Mouse (Mus musculus) lung, adult 2 months (tissue): ENCODE data around the gene Immt. TPM values are rescaled to one million over a fixed set of nuclear protein-coding genes. Genes with fewer than 3 reads are reported as not detected.
A peak's percentile ranks its signal among the peaks of the same experiment; 100 is the strongest.
"Not testable (repeated sequence)": the region's sequence is repeated elsewhere in the genome, so short reads cannot be mapped to it uniquely, and the experiment has no call there.

Source experiments
- DNase-seq: peaks from one replicate; pipeline ENCODE4 v3.0.0; 2022
- H3K4me1 ChIP-seq: fragments of 200-500 bp; 2 replicates; pipeline ENCODE4 v1.6.1; 2011; ENCODE audit warnings: low read length; ENCODE audit not compliant: control insufficient read depth, insufficient read depth
- H3K4me3 ChIP-seq: fragments of 200-500 bp; replicated peaks from 2 replicates; pipeline ENCODE3; 2011; ENCODE audit warnings: low read depth, mild to moderate bottlenecking, control low read depth, low read length; ENCODE audit errors: extremely low read depth
- CTCF ChIP-seq: fragments of 200-500 bp; IDR thresholded peaks from 2 replicates; pipeline ENCODE4 v1.5.1; 2011; ENCODE audit warnings: mild to moderate bottlenecking, low read length, control low read depth; ENCODE audit not compliant: insufficient read depth
- POLR2A ChIP-seq: fragments of 200-500 bp; IDR thresholded peaks from 2 replicates; pipeline ENCODE4 v1.6.1; 2011; ENCODE audit warnings: low read depth, mild to moderate bottlenecking, control low read depth, low read length, borderline replicate concordance; ENCODE audit errors: extremely low read depth
- WGBS: fragments of 180-500 bp; shearing (Covaris S2); methylation state at CpG from one replicate; pipeline ENCODE4 v1.1.7; 2018; 5-methylcytosine and 5-hydroxymethylcytosine counted together
- polyA plus RNA-seq: library from polyadenylated mRNA; depleted of rRNA; stranded (reverse); fragments of >200 nt; gene quantifications from 2 replicates; pipeline ENCODE4 v1.2.3, GENCODE M21; 2012; rRNA removed

The Immt gene
- polyA plus RNA-seq, 1 experiment, result 33.5 TPM

DNA sequence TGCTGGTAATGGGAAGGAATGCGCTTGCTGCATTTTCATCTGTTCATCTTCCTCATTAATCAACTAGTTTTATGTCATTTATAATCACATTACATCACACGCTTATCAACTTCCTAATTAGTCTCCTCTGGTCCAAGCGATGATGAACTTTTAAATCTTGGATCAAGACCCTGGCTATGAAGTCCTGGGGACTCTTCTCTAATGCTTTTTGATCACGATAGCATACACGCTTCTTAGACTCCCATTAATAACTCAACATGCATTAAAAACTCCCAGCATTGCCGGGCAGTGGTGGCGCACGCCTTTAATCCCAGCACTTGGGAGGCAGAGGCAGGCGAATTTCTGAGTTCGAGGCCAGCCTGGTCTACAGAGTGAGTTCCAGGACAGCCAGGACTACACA, 78.3 kb downstream of the Immt start:
- DNase-seq, result no peak
- 21% methylated on average over 10 of the region's 10 CpGs for WGBS
- peak overlapping the region; percentile 90 for H3K4me3 ChIP-seq
- no peak for TF ChIP-seq POLR2A
- TF ChIP-seq CTCF, result no peak
- peaks cover 6% of the 10 kb centered on the region for H3K4me1 ChIP-seq

DNA sequence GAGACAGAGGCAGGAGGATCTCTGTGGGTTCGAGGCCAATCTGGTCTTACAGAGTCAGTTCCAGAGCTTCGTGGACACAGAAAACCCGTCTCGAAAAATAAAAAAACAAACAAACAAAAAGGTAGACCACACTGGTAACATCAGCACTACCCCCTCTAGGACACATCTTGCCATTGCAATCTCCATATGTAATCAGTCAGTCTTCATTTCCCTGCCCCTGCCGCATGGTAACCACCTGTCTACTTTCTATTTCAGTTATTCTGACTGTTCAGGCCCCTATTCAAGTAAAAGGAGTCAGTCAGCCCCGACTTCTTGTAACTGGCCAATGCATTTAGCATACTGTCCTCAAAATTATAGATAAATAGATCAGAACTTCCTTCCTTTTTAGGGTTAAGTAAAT, 78.7 kb downstream of the Immt start:
- 60% methylated on average over 6 of the region's 6 CpGs for WGBS
- Histone ChIP-seq H3K4me1 (peaks cover 6% of the 10 kb centered on the region), H3K4me3 (no peak overlapping the region)
- TF ChIP-seq CTCF, result no peak
- no peak for DNase-seq

DNA sequence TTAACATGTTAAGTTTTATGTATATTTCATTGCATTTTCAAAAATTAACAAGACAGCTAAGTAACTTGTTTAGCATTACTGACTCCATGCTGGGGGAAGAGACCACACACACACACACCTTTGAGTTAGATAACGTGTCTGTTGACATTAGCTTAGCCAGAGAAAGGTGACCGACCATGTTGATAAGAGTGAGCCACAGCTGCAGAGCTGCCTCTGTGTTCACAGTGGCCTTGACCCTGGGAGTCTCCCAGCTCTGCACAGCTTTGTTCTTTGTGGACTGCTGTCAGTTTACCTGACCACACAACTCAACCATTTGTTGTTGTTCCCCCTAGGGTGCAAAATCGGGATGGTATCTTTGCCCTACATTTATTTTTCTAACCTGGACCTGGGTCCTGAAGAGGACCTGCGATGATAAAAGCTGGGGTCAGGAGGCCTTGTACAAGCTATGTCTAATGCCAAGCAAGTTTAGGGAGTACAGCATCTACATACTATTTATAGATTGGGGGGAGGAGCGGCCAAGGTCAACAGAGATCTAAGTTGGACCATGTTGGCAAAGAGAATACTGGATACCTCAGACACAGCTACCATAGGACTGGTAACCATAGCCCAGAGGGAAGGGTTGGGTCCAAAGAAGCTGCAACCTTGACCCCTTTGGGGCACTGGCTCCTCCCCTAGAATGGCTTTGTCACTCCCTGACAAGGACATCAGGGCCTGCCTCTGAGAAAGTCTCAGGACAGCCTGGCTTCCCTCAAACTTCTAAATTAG, 80.7 kb downstream of the Immt start:
- WGBS, result 60% methylated on average over 5 of the region's 5 CpGs
- H3K4me3 ChIP-seq, result no peak overlapping the region
- no peak for DNase-seq

DNA sequence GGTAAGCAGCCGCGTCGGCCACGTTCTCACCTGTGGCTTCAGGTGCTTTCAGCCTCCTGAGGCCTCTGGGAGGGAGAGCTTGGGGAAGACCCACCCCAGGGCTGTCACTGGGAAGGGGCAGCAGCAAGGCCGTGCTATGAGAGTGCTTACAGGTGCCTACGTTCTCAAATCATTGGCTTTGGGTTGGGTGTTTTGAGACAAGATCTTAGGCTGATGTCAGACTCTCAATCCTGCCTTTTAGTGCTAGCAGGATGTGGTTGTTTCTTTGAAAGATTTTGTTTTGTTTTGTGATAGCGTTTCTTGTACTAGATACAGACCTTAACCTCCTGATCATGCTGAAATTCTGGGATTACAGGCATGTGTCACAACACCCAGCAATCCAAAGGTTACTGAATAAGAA, 89.6 kb downstream of the Immt start:
- Histone ChIP-seq H3K4me1 (no peaks in the 10 kb centered on the region), H3K4me3 (no peak overlapping the region)
- no peak for DNase-seq
- WGBS, result 94% methylated on average over 7 of the region's 7 CpGs
- TF ChIP-seq POLR2A, result no peak
- TF ChIP-seq CTCF, result no peak

More for the DNA sequence above, 80.7 kb downstream of the Immt start:
- no peak for TF ChIP-seq CTCF
- peaks cover 6% of the 10 kb centered on the region for H3K4me1 ChIP-seq

DNA sequence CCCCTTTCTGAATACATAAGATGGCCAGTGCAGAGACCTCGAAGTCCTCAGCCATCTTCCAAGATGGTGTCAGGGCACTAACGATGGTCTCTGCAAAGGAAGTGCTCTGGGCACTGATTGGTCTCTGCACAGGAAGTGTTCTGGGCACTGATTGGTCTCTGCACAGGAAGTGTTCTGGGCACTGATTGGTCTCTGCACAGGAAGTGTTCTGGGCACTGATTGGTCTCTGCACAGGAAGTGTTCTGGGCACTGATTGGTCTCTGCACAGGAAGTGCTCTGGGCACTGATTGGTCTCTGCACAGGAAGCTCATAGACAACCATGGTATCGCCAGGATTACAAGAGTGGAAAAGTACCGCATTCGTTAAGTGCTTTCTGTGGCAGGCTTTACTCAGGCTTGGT, 94.1 kb downstream of the Immt start:
- not testable (repeated sequence) for H3K4me3 ChIP-seq, H3K4me1 ChIP-seq, DNase-seq
- 78% methylated on average over 5 of the region's 5 CpGs for WGBS

Other genes with a start within 250 kb of the Immt start
- 11.3 and 16.5 TPM in 2 replicates for gene Kdm3a, start 198.3 kb upstream of the Immt start, polyA plus RNA-seq
- gene Reep1, start 123.8 kb upstream of the Immt start, polyA plus RNA-seq, result 5.3 and 6.7 TPM in 2 replicates
- gene Mrpl35, start 4.4 kb upstream of the Immt start, polyA plus RNA-seq, result 3.5 and 6.2 TPM in 2 replicates
- 5.2 and 10.0 TPM in 2 replicates for gene Ptcd3, start 77.4 kb downstream of the Immt start, polyA plus RNA-seq
- 9.7 and 11.6 TPM in 2 replicates for gene Polr1a, start 77.7 kb downstream of the Immt start, polyA plus RNA-seq